ENCODE assay signal across 8 mouse cellular contexts in genomic region chr16:21333223-21333951, GRCm38 (mm10).
DNase-seq lines count a peak whose midpoint lies in the region; ATAC-seq and TF ChIP-seq lines count a peak whose summit lies in the region.

No protein-coding gene starts in this region.

- TF ChIP-seq EP300 in ES-Bruce4 (IDR thresholded peaks at IDR 0.05; ENCODE audit: insufficient read depth, low read depth, low read length) = 0 out of 2 replicates have a peak, but pooled peaks have one; percentile 44
- no peak for TF ChIP-seq EP300 in stomach, postnatal 0 days (optimal IDR thresholded peaks at IDR 0.05)

- H3K27me3 ChIP-seq in ES-Bruce4 (ENCODE audit: control insufficient read depth, insufficient read depth, low read length, poor library complexity, severe bottlenecking) = no peaks in the 10 kb centered on the region
- 0 out of 2 replicates have a peak, but pooled peaks cover 6% of the 10 kb centered on the region for H3K27me3 ChIP-seq in forebrain, embryonic 14.5 days (replicated peaks; ENCODE audit: control insufficient read depth, insufficient read depth, low read length)
- no peaks in the 10 kb centered on the region for H3K27me3 ChIP-seq in liver, embryonic 16.5 days (ENCODE audit: control insufficient read depth, insufficient read depth, low read depth, low read length)
- no peaks in the 10 kb centered on the region for H3K27me3 ChIP-seq in neural tube, embryonic 12.5 days (replicated peaks)
- H3K27me3 ChIP-seq in stomach, postnatal 0 days (ENCODE audit: control insufficient read depth, insufficient read depth, low read length) = no peaks in the 10 kb centered on the region

- peak; percentile 60 for TF ChIP-seq POLR2A in ES-Bruce4 (IDR thresholded peaks at IDR 0.05; ENCODE audit: insufficient read depth, low read length)

- TF ChIP-seq CTCF in ES-Bruce4 (IDR thresholded peaks at IDR 0.05; ENCODE audit: low read depth, low read length) = no peak
- peak; percentile 28; the same call in 1 of the 2 replicates for TF ChIP-seq CTCF in stomach, postnatal 0 days (IDR thresholded peaks at IDR 0.05; ENCODE audit: low read depth)

- no peak overlapping the region for H3K27ac ChIP-seq in ES-Bruce4 (ENCODE audit: insufficient read depth, low read length)
- H3K27ac ChIP-seq in forebrain, embryonic 14.5 days (ENCODE audit: low read depth, low read length) = peak overlapping the region; percentile 94
- peak overlapping the region; percentile 93 for H3K27ac ChIP-seq in liver, embryonic 16.5 days (ENCODE audit: low read length)
- peak overlapping the region; percentile 80 for H3K27ac ChIP-seq in neural tube, embryonic 12.5 days
- peak overlapping the region; percentile 93 for H3K27ac ChIP-seq in stomach, postnatal 0 days (replicated peaks)

- intact Hi-C loops in heart, postnatal 14 days (cut with DNase I) = loop anchor here (5.0 kb wide), 1 partner anchor 126 kb away; no protein-coding TSS in a partner anchor

- H3K9ac ChIP-seq in ES-Bruce4 (ENCODE audit: low read depth, poor library complexity, severe bottlenecking) = peak overlapping the region; percentile 54
- H3K9ac ChIP-seq in forebrain, embryonic 14.5 days (ENCODE audit: low read length) = peak overlapping the region; percentile 75
- H3K9ac ChIP-seq in liver, embryonic 16.5 days (ENCODE audit: low read depth, low read length) = peak overlapping the region; percentile 79
- peak overlapping the region; percentile 80 for H3K9ac ChIP-seq in neural tube, embryonic 12.5 days
- H3K9ac ChIP-seq in stomach, postnatal 0 days (ENCODE audit: low read length) = peak overlapping the region; percentile 76

- DNase-seq in cerebellum, adult 11 months = peak; percentile 91
- peak; percentile 93 for DNase-seq in forebrain, embryonic 14.5 days (ENCODE audit: low spot score)
- peak; percentile 92 to 94 for DNase-seq in heart, postnatal 14 days
- peak; percentile 67 for DNase-seq in large intestine, adult 2 months (ENCODE audit: low read depth, low spot score)
- DNase-seq in stomach, postnatal 0 days (ENCODE audit: low spot score) = peak; percentile 95

- H3K4me2 ChIP-seq in forebrain, embryonic 14.5 days (ENCODE audit: low read length) = peak overlapping the region; percentile 87
- peak overlapping the region; percentile 84 for H3K4me2 ChIP-seq in liver, embryonic 16.5 days (ENCODE audit: low read depth, low read length)
- H3K4me2 ChIP-seq in neural tube, embryonic 12.5 days (replicated peaks) = peak overlapping the region; percentile 79
- H3K4me2 ChIP-seq in stomach, postnatal 0 days (replicated peaks; ENCODE audit: low read depth) = peak overlapping the region; percentile 78

- peaks cover 2% of the 10 kb centered on the region; the same call in 1 of the 2 replicates for H3K36me3 ChIP-seq in ES-Bruce4 (ENCODE audit: control insufficient read depth, insufficient read depth, low read length, poor library complexity, severe bottlenecking)
- H3K36me3 ChIP-seq in forebrain, embryonic 14.5 days (ENCODE audit: control insufficient read depth, insufficient read depth, low read length) = no peaks in the 10 kb centered on the region
- no peaks in the 10 kb centered on the region for H3K36me3 ChIP-seq in liver, embryonic 16.5 days (ENCODE audit: control insufficient read depth, insufficient read depth)
- no peaks in the 10 kb centered on the region for H3K36me3 ChIP-seq in neural tube, embryonic 12.5 days
- H3K36me3 ChIP-seq in stomach, postnatal 0 days (ENCODE audit: control insufficient read depth, insufficient read depth, low read length) = no peaks in the 10 kb centered on the region

- no peaks in the 10 kb centered on the region for H3K4me1 ChIP-seq in ES-Bruce4 (ENCODE audit: control insufficient read depth, insufficient read depth, low read length)
- peaks cover 16% of the 10 kb centered on the region for H3K4me1 ChIP-seq in forebrain, embryonic 14.5 days (ENCODE audit: control insufficient read depth, insufficient read depth, low read length)
- peaks cover 5% of the 10 kb centered on the region for H3K4me1 ChIP-seq in liver, embryonic 16.5 days (ENCODE audit: control insufficient read depth, low read depth, low read length)
- H3K4me1 ChIP-seq in neural tube, embryonic 12.5 days = peaks cover 13% of the 10 kb centered on the region; the same call in 1 of the 2 replicates
- peaks cover under 1% of the 10 kb centered on the region; the same call in 1 of the 2 replicates for H3K4me1 ChIP-seq in stomach, postnatal 0 days (replicated peaks; ENCODE audit: control insufficient read depth, insufficient read depth)

- no peaks in the 10 kb centered on the region for H3K9me3 ChIP-seq in ES-Bruce4 (replicated peaks; ENCODE audit: control insufficient read depth, insufficient read depth, low read length, poor library complexity, severe bottlenecking)
- H3K9me3 ChIP-seq in forebrain, embryonic 14.5 days (replicated peaks; ENCODE audit: control insufficient read depth, low read length) = no peaks in the 10 kb centered on the region
- no peaks in the 10 kb centered on the region for H3K9me3 ChIP-seq in liver, embryonic 16.5 days (replicated peaks; ENCODE audit: control insufficient read depth, low read length)
- H3K9me3 ChIP-seq in neural tube, embryonic 12.5 days = no peaks in the 10 kb centered on the region
- no peaks in the 10 kb centered on the region for H3K9me3 ChIP-seq in stomach, postnatal 0 days (ENCODE audit: control insufficient read depth, low read length)

- peak; percentile 94 for ATAC-seq in forebrain, embryonic 14.5 days
- peak; percentile 93 for ATAC-seq in liver, embryonic 16.5 days (ENCODE audit: low read depth)
- ATAC-seq in neural tube, embryonic 12.5 days (ENCODE audit: low FRiP score, low read depth) = peak; percentile 94
- ATAC-seq in stomach, postnatal 0 days (ENCODE audit: low FRiP score, low TSS enrichment) = peak; percentile 94

- 1% methylated on average over 44 of the region's 44 CpGs for WGBS in forebrain, embryonic 14.5 days
- 1% methylated on average over 44 of the region's 44 CpGs for WGBS in large intestine, adult 2 months
- under 1% methylated on average over 44 of the region's 44 CpGs for WGBS in liver, embryonic 16.5 days (ENCODE audit: insufficient replicate concordance)
- 1% methylated on average over 44 of the region's 44 CpGs for WGBS in neural tube, embryonic 12.5 days
- WGBS in stomach, postnatal 0 days = under 1% methylated on average over 44 of the region's 44 CpGs

- H3K4me3 ChIP-seq in ES-Bruce4 (ENCODE audit: low read depth, low read length) = peak overlapping the region; percentile 92
- peak overlapping the region; percentile 52 for H3K4me3 ChIP-seq in forebrain, embryonic 14.5 days (ENCODE audit: low read depth, low read length)
- peak overlapping the region; percentile 84 for H3K4me3 ChIP-seq in liver, embryonic 16.5 days (ENCODE audit: low read depth, low read length)
- H3K4me3 ChIP-seq in neural tube, embryonic 12.5 days = peak overlapping the region; percentile 67
- peak overlapping the region; percentile 60 for H3K4me3 ChIP-seq in stomach, postnatal 0 days (ENCODE audit: low read depth, low read length)
